Mouse (Mus musculus) layer of hippocampus, adult 8-10 months (tissue): ENCODE data around the gene Ubac2. TPM values are rescaled to one million over a fixed set of nuclear protein-coding genes. Genes with fewer than 3 reads are reported as not detected.

Source experiments
- DNase-seq, 2 experiments: peaks; one replicate each; pipeline ENCODE4 v3.0.0; 2022; ENCODE audit warnings: low spot score in 2 of 2
- total RNA-seq, 4 experiments: library from RNA; stranded (reverse); gene quantifications; 2 replicates each; pipeline ENCODE4 v1.2.4; 2022

Gene Ubac2
- total RNA-seq, 4 experiments from 2014 or later = 40.3 to 47.1 (median 45.1) TPM

GRCm38 (mm10) chr14:121949436-121949835, 71.0 kb downstream of the Ubac2 start:
- DNase-seq = no peak

GRCm38 (mm10) chr14:121949897-121950296, 71.5 kb downstream of the Ubac2 start:
- DNase-seq = no peak

GRCm38 (mm10) chr14:121951399-121952045, 73.1 kb downstream of the Ubac2 start:
- no peak for DNase-seq

GRCm38 (mm10) chr14:121952046-121952400, 73.6 kb downstream of the Ubac2 start:
- DNase-seq = no peak

GRCm38 (mm10) chr14:121954129-121954528, 75.7 kb downstream of the Ubac2 start:
- no peak for DNase-seq

DNA sequence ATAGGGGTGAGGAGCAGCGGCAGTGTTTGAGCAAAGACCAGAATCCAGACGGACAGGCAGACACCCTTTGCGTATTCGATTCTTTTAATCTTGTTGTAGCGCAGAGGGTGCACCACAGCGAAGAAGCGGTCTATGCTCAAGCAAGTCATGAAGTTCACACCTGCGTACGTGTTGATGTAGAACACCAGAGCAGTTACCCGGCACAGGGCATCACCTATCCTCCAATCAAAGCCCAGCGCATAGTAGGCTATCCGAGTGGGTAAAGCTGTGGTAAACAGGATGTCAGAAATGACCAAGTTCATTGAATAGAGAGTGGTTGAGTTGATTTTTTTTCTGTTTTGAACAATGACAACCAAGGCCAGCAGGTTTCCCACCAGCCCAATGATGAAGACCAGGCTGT, 76.2 kb downstream of the Ubac2 start:
- DNase-seq = no peak

- DNase-seq = no peak
Observed at GRCm38 (mm10) chr14:121955176-121955795, 76.9 kb downstream of the Ubac2 start.

DNA sequence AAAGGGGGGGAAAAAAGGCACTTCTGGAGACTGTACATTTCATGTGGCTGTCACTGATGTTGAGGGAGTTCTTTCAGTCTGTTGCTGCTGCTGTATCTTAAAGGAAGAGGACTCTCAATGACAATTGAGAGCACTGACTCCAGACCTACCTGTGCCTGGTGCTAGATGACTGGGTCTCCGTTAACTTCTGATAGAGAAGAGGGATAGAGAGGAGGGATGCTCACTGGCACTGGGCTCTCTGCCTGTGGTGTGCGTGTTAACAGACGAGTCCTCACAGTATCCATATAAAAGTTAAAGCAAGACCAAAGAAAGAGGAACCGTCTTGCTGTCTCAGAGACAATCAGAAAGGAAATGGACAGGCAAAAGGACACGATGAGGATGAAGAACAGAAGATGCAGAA, 77.9 kb downstream of the Ubac2 start:
- no peak for DNase-seq

DNA sequence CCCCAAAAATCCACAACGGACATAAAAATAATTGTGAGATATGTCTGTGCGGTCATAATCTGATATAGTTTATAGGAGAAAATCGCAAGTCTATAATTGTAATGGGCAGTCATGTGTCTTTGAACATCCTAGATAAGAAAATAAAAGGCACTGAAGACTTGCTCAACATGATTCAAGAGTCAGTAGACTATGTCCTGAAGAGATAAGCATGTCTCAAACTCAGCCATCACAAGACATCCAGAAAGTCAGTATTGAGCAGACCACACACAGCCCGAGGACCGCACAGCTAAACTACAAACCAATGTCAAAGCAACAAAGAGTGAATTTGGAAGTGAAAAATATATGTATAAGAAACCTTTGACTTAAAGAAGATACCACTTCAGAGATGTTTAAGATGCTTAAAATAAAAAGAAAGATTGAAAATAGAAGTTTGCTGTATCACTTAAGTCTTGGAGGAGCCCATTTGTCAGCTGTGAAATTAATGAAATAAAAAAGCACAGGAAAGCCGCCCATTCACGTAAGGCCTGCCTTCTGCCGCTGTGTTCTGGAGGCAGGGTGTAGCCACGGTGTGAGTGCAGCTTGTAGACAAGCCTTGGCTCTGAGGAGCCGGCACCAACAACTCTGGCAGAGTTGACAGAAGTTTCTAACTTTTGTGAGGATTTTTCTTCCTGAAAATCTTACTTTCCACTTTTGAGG, 78.9 kb downstream of the Ubac2 start:
- no peak for DNase-seq

DNA sequence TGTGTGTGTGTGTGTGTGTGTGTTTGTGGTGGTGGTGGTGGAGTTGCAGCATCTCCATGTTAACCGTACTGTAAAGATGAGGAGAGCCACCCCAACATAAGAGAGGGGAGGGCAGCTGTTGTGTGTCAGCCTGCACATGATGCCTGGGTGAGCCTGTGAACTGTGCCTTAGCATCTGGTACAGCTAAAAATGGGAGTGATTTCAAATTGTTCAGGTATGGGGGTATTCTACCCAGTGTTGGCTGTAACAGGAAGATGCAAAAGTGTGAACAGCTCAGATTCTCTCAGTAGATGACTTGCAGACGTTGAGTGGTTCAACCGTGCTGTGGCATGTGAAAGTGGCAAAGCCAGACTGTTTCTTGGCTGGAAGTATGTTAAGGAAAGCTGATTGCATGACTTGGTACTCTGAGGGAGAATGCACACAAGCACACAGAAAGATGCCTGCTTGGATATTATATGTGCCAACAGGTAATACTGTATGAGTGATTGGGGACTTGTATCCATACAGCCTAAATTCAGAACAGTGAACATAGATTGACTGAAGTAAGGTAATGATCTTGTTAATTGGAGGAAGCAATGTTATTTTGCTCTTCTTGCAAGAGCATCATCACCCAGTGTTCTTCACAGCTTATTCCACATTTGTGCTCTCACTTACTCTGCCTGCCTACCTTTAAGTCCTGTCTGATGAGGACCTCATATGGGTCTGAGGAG, 79.8 kb downstream of the Ubac2 start:
- DNase-seq = no peak

GRCm38 (mm10) chr14:121958751-121959537, 80.5 kb downstream of the Ubac2 start:
- DNase-seq = no peak

- no peak for DNase-seq
Observed at GRCm38 (mm10) chr14:121959538-121959980, 81.1 kb downstream of the Ubac2 start.

- no peak for DNase-seq
Observed at GRCm38 (mm10) chr14:121960031-121960430, 81.6 kb downstream of the Ubac2 start.

DNA sequence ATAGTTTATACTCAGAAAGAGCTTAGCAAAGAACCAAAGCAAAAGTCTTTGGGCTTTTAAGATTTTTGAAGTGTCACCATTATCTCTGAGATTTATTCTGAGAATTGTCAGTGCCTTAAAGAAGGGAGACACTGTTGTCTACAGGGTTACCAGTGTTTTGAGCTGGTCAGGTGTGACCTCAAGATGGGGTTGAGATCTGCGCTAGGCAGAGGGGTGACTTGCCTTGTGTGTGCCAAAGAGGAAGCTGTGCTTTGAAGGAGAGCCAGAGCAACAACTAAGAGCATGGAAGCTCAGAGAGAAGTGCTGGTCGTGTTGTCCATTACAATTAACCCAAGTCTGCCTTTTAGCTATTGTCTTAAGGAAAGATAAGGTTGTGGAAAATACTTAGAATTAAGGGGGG, 82.1 kb downstream of the Ubac2 start:
- DNase-seq = no peak

GRCm38 (mm10) chr14:121960997-121961396, 82.6 kb downstream of the Ubac2 start:
- DNase-seq = no peak

DNA sequence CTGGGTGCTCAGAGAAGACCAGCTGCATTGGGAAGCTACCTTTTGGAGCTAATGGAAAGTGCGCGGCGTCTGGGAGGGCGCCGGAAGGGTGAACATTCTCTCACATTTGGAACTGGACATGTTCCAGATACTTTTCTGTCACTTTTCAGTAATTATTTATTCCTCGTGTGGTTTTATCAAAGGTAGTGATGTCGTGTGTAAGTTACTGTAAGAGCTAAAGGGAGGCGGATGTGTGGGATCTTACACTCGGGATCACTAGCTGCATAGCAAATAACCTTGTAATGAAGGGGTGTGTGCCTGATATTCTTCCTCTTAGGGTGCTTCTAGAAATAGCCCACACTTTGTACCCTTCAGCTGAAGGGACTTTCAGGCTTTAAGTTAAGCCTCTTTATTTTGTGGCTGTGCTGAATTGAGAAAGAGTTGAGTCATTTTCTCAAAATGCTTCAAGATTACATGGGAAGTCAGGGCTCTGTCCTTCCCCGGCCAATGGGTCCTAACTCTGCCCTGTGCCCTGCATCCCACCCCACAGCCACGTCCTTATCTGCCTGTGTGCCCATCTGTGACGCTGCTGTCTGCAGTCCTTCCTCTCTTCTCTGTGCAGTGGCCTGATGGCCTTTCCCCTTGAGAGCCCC, 83.2 kb downstream of the Ubac2 start:
- DNase-seq = no peak

- DNase-seq = no peak
Observed at GRCm38 (mm10) chr14:121962128-121962890, 83.9 kb downstream of the Ubac2 start.

DNA sequence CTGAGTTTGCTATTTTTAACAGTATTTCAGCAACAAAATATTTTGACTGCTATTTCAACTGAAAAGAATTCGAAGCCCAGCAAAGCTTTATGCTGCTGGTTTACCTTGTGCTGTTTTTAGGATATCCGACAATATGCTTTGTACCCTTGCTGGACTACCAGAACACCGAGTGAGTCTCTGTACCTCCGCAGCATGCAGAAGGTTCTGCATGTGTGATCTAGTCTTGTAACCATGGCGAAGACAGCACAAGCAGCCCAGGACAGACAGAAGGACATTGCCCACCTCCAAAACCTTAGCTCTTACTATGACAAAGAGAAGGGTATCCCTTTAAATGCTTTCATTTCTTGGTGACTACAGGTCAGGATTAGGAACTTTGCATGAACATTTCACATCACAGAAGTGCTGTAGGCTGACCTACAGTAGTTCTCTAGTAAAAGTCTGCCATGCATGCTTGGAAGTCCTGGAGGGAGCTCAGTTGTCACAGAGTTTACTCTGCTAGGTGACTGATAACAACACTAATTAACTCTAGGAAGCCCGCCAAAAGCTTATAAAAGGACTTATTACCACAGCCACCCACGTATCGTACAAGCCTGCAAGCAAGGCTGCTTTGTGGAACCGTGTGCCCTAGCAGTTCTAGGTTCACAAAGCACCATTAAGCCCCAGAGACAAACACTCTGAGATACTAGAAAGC, 85.0 kb downstream of the Ubac2 start:
- no peak for DNase-seq

DNA sequence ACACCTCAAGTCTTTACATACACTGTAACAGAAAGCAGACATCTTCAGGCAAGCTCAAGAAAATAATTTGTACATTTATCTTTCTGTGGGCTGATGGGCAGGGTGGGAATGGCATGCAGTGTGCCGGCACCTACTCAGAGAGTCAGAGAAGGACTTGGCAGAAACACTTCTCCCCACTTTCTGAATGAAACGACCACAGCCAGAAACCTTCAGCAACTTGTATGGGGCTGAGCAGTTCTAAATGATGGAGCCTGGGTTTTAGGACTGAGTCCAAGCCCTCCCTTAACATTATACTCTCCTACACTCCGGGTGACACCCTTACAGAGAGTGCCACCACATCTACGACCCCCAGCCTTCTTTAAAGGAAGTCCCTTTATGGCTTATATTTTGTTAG, 85.5 kb downstream of the Ubac2 start:
- no peak for DNase-seq
